Mouse (Mus musculus): Measurements from ENCODE around the gene Ahnak2.

Ahnak2 gene

DNA sequence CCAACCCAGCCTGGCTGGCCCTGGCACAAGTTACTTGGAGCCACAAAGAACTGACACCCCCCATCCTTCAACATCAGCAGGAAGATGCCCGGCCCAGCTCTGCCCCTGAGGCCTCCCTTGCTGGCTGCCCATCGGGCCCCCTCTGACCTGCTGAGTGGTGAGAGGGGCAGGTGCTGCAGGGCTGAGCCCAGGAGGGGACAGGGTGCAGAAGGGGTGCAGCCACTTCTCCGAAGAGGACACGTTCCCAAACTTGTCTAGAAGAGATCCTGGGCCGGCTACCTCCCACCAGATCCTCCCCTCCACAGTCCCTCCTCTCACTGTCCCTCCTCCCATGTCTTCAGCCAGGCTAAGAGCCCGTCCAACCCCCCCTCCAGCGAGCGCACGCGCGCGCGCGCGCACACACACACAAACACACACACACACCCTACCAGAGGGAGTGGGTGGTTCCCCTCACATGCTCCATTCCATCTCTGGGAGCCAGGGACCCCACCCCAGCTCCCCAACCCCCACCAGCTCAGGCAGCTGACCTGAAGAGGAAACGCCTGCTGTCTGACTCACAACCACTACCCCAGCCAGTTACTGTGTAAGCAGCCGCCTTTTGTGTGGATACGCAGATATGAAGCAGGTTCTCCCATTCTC lies 6.9 kb downstream of the Ahnak2 start:
- no peak for DNase-seq

DNA sequence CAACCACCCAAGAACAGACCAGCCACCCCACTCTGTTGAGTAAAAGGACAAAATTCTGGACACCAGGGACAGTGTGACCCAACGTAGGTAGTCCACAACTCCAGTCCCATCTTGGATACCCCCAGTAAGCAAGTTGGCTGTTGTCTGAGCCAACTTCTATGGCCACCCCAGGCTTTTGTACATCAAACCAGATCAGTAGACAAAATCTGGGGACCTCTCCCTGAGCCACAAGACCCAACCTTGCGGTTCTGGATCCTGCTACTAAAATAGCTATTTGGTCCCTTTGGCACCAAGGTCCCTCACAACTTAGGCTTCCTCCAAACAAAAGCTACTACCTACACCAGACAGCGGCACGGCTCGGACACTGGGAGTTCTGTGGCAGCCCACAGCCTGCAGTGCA lies 7.5 kb downstream of the Ahnak2 start:
- DNase-seq, result no peak

DNA sequence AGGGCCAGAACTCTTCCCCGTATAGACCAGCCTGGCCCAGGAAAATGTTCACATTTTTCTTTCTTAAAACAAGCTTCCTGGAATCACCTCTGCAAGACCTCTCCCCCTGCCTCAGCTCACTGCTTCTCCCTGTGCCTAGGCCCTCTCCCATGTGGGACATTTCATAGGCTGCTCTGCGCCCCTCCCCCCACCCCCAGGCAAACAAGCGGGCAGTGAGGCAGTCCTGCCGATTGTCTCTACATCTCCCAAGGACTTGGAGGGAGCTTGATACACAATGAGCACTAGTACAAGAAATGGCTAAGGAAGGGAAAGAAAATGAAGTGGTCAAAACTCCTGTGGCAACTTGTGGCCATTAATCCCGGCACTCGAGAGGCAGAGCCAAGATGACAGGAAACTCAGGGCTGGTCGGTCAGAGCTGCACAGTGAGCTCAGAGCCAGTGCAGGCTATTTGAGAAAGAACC lies 8.1 kb downstream of the Ahnak2 start:
- DNase-seq, result no peak

DNA sequence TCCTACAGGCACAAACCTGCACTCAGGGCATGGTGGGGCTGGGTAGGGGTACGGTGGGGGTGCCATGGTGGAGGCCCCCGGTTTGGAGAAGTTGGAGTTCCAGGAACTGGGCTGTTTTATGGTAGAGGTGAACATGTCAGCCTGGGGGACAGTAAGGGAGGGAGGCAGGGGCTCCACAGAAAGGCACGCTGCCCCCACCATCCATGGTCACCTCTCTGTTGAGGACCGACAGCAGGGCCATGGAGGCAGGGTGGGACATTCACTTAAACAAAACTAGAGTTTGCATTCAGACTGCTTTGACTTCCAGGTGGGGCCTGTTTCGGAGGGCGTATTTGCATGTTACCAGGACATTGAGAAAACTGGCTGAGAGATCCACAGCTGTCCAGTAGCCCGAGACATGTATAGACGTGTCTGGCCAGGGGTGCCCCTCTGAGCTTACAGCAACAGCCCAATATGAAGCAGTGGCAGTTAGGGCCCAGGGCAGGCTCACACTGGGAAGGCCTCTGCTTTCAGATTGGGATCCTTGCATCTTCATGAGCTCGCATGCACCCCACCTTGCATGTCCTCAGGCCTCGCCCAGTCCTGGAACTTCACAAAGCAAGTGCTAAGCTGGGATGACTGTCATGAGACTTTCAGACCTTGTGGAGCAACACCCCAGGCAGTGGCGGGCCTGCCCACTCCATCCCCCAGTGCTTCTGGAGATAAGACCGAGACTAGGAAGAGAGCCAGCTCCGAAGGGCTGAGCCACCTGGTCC lies 8.7 kb downstream of the Ahnak2 start:
- DNase-seq, result no peak

DNA sequence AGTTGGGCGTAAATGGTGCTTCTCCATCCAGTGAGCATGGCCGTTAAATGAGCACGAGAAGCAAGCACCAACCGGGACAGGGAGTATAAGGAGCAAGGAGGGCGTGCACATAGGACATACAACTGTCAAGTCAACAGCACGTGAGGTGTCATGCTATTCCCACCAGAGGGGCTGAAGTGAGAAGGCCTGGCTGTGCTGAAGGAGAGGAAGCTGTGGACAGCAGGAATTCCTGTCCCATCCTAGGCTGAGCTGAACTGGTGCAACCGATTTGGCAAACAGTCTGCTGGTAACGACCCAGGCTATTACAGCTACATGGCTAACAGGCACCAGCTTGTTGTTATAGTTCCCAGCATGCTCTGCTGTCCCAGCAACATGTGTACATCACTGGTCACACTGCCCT lies 11.4 kb downstream of the Ahnak2 start:
- DNase-seq, result no peak

DNA sequence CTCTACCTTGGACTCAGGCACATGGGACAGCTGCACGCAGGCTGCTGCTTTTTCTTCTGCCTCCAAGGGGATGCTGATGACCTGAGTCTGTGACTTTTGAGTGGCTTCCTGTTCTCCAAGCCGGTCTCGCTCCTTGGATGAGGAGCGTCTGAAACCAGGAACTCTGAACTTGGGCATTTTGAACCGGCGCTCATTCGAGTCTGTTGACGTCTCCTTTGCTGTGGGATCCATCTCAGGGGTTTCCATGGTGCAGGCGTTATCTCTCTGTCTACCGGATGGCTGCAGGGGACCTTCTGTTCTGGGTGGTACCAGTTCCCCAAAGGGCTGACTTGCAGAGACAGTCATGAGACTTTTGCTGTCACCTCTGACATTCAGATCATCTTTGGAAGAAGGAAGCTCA lies 28.0 kb downstream of the Ahnak2 start:
- no peak for DNase-seq

DNA sequence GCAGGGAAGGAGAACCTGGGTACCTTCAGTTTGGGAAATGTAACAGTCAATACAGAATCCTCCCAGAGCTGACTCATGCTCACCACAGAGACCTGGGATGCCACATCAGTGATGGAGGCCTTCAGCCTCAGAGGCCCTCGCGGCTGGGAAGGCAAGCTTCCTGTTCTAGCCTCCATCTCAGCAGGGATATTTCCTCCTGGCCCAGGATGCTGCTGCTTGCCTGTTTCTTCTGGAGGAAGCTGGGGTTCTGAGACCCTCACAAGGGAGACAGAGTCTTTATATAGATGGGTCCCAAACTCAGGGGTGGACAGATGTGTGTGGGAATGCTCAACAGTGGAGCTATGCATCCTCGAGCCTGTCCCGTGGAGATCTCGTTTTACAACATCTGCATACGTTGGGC lies 28.4 kb downstream of the Ahnak2 start:
- peak; percentile 3 for DNase-seq

DNA sequence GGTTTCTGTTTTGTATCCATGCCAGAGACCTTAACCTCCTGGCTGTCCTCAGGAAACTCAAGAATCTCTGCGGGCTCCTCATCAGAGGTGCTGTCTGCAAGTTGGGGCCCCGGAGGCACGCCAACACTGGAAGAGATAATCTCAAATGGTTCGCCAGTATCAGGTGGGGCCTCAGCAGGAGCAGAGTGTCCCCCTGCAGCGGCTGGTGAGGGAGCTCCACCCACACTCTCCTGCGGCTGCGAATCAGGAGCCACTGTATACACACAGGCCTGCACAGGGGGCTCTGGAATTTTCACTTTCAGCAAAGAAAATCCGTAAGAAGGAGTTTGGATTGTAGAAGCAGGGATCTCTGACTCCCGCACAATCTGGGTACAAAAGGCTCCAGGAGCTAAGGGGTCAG lies 29.1 kb downstream of the Ahnak2 start:
- peak; percentile 8 for DNase-seq

DNA sequence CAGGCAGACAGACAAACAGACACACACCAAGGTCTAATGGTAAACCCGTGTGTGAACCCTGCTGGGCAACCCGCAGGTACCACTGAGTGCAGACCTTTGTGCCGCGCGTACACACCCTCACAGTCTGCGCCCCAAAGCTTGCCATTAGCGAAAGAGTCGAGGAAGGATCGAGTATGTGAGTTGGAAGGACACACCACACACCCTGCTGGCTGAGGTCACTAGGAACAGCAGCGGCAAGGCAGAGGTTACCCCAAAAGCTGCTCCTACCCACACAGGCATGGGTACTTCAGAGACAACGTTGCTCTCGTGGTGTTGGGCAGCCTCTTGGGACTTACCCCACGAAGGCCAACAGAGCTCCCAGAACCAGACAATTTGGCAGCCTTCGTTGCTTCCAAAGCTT lies 30.2 kb downstream of the Ahnak2 start:
- DNase-seq, result no peak

DNA sequence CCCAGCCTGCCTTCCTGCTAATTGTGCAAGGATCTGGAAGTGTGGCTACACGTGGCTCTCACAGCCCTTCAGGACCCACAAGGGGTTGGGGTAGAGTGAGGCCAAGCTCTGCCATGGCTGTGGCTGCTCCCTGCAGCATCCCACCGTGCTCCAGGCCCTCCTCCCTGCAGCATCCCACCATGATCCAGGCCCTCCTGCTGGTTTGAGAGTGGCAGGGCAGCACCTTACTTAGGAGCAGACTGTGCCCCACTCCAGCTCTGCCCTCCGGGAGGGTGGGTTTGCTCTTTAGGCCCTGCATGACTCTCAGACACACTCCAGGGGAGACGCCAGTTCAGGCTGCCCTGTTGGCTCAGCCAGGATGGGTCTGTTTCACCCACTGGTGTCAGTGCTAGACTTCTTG lies 32.1 kb downstream of the Ahnak2 start:
- peak; percentile 4 for DNase-seq

DNA sequence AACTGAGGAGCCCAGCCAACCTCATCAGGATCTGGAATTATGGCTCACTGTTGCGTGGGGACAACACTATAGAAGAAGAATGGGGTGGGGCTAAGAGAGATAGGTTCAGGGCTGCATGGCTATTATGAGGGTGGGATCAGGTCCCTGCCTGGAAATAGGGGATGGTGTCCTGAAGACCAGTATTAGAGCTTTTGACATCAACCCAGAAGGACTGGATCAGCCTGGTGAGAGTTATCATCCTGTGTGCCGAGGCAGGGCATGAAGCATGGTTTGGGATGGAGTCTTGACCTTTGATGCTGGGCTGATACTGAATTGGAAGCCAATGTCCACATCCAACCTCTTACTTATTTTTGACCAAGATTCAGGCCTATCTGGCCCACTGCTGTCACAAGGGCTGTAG lies 32.7 kb downstream of the Ahnak2 start:
- no peak for DNase-seq

DNA sequence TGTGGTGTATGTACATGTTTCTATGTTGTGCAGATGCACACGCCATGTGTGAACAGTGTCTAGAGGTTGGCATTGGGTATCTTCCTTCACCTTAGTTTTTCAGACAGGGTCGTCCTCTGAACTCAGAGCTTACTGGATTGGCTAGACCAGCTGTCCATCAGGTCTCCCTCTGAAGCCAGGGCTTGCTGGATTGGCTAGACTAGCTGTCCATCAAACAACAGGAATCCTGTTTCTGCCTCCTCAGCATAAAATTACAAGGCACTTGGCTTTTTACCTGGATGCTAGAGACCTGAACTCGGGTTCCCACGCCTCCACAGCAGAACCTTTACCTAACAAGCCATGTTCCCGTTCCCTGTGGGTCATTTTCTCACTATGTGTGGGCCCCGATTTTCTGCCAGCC lies 33.4 kb downstream of the Ahnak2 start:
- peak; percentile 8 for DNase-seq

DNA sequence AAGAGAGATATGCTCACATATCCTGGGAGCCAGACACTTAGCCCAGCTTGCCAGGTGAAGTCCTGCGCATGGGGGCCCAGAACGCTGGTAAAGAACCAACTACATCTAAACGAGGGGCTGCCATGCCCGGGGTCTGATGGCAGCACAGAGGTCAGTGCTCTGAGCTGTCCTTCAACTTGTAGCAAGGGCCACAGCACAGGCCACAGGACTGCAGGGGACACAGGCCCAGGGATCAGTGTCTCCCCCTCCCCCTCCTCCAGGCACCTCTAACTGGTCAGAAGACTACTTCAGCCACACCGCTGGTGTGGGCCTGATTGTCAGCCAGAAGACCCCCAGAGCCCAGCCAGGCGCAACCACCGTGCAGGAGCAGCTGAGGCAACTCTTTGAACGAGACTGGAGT lies 34.3 kb downstream of the Ahnak2 start:
- DNase-seq, result peak; percentile 5

DNA sequence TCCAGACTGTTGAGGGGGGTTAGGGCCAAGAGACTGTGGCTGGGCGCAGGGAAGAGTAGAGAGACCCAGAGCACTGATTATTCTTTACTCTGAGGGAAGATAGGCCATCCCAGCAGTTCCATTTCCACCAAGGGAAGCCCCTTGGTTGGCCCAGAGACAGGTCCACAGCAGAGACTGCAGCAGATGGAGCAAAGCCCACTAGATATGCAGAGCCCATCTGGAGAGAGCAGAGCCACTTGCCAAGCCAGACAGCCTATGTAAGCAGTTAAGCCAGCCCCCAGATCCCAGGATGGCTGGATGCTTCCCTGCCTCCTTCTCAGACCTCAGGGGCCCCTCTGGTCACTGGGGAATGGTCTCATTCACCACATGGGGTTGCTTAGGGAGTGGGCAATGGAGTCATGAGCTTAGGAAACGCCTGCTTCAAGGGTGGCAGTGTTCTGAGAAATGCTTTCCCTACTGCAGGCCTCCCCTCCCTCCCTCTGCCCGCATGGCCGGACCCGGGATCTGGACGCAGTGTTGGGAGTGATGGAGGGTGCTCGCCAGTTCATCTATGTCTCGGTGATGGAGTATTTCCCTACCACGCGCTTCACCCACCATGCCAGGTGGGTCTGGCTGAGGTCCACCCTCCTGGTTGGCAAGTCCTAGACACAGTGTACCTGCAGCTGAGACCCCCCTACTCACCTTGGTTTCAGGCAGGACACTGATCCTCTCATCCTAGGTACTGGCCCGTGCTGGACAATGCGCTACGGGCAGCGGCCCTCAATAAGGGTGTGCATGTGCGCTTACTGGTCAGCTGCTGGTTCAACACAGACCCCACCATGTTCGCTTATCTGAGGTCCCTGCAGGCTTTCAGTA lies 35.2 kb downstream of the Ahnak2 start:
- DNase-seq, result no peak

DNA sequence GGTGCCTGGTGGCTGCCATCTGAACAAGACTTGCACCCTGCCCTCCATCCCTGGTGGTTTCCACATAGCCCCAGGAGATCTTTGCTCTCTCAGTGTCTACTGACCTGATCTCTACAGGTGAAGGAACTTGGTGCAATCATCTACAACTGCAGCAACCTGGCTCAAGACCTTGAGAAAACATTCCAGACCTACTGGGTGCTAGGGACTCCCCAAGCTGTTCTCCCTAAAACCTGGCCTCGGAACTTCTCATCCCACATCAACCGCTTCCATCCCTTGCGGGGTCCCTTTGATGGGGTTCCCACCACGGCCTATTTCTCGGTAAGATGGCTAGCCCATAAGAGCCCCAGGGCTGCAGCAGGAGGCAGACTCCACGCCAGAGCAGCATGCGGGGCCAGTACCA lies 35.9 kb downstream of the Ahnak2 start:
- DNase-seq, result no peak

DNA sequence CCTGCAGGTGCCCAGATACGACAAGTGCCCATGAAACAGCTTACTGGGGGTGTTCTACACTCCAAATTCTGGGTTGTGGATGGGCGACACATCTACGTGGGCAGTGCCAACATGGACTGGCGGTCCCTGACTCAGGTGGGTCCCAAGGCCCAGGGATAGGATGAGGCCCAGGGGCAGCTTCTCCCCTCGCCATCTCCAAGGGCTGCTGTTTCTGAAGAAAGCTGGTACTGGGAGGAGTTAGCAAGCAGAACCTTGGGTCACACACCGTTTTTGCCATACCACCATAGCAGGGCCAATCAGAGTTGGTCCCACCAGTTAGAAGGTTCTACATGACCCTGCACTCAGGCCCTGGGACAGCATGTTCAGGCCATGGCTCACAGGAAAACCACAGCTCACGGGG lies 37.5 kb downstream of the Ahnak2 start:
- DNase-seq, result peak; percentile 2

DNA sequence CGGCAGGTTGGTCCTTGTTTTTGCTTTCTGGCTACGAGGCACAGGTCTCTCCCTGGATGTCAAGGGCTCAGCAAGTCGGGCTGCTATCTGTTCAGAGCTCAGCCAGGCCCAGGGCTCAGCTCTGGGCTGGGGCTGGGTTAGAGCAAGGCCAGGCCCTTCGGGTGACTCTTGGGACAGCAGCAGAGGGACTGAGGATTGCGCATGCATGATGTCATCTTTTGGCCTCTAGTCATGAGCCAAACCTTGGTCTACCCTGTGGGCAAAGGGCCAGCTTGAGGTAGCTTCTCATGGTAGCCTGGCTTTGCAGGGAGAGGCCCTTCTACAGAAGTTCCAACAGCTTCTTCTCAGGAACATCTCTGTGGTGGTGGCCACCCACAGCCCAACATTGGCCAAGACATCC lies 38.3 kb downstream of the Ahnak2 start:
- peak; percentile 3 for DNase-seq

DNA sequence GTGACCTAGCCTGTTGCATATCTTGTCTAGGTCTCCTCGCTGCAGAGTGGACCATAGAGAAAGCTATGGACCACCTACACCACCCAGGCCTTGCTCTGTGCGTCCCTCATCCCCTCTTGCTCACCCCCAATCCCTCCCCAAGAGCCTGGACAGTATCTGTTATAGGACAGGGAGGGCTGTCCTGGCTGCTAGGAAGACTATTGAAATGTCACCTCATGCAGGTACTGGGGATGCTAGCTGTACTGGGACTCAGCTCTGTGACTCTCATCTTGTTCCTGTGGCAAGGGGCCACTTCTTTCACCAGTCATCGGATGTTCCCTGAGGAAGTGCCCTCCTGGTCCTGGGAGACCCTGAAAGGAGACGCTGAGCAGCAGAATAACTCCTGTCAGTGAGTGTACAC lies 39.3 kb downstream of the Ahnak2 start:
- DNase-seq, result peak; percentile 4

DNA sequence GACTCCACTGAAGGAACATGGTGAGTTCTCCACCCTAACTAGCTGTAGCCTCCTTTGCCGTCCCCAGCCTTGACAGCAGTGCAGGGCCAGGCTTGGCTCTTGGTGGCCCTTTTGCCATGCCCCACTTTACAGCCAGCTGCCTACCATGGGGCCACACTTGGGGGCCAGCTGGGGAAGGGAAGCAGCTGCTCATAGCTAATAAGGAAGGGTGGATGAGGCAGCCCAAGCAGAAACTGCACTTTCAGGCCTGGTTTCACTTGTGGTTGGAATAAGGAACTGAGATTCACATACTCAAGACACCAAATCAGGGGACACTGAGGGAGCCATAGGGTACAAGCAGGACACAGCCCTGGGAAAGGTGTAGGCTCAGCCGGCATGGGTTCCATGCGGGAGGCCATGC lies 40.4 kb downstream of the Ahnak2 start:
- peak; percentile 18 for DNase-seq

DNA sequence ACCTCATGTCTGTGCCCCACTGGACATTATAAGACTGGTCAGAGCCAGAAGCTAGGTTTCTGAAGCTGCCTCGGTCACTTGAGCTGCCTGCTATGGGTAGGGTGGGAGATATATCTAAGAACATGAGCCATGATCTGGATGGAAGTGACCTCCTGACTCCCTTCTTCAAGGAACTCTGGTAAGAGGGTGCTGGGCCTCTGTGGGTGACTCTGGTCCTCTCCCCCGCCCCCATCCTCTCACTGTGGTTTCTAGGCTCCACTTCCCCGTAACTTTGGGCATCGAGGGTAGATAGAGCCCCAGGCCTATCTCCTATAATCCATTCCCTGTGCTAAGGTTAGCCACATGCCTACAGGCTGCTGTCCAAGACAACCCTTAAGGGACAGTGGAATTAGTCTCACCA lies 41.0 kb downstream of the Ahnak2 start:
- peak; percentile 8 for DNase-seq

DNA sequence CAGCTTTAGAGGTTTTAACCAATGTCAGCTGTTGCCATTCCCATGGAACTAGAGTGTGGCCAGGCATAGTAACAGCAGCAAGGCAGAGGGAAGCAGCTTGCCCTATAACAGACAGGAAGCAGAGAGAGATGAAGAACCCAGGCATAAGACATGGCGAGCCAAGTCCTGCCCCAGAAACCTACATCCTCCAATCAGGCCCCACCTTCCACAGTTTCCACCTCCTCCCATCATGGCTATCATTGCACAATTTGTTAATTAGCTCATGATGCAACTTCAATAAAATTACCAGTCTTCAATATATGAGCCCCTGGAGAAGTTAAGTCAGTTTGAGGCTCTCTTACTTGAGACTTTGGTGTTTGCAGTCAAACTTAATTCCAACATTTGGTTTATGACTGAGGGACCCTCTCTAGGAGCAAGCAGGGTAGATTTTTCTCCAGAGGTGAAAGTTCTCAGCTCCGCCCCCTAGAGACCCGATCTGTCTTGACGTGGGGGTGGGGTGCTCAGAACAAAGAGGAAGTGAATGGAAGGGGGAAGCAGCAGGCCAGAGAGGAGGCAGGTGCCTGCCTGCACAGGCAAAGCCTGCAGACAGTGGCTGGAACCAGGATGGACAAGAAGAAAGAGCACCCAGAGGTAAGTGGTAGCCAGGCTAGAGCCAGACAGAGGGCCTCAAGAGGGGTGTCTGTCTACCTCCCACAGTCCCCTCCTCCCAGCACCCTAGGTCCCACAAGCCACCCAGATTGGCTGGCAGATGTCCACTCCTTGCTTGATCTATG lies 42.1 kb downstream of the Ahnak2 start, which contains the start of gene Pld4:
TSS of gene Pld4 (plus strand) at position 502 of the 773 bp plus-strand sequence.
- DNase-seq, result peak; percentile 60

DNA sequence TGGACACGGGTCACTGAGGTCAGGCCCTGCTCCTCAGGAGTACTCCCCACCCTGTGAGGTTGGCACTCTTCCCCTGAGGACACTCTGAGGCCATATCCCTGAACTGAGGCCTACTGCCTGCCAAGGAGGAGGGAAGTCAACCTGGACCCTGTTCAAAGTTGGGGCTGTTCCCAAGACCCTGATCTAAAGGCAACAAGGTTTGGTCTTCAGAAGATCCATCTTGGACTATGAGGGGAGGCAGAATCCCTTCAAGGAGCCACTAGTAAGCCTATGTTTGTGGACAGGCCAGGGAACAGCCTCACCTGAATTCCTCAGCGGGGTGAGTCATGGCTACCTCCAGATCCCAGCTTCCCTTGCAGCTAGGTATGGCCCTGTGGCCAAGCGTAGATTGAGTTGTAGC lies 43.0 kb downstream of the Ahnak2 start:
- DNase-seq, result peak; percentile 3

DNA sequence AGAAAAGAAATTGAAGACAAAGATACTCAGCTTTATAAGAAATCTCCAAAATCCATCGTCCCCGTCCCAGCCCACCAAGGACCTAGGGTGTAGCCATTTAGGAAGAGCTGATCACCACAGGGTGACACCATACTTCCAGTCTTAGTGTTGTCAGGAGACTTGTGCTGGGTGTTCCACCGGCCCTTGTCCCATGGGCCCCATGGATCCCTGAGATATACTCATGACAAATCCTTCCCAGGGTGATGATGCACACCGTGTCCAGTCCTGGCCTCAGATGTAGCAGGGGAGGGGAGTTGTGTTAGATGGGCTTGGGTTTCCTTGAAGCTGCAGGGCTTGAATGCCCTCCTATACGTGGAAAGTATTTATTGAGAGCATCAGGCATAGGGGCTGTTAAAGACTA lies 44.6 kb downstream of the Ahnak2 start:
- DNase-seq, result peak; percentile 3
